Mouse (Mus musculus) embryo, embryonic 11.5 days (tissue): ENCODE results near the gene Wfdc18.

Experiments
- DNase-seq: peaks from one replicate; pipeline ENCODE4 v3.0.0-alpha.2; 2012; ENCODE audit warnings: low read depth, low spot score

Wfdc18 gene

DNA sequence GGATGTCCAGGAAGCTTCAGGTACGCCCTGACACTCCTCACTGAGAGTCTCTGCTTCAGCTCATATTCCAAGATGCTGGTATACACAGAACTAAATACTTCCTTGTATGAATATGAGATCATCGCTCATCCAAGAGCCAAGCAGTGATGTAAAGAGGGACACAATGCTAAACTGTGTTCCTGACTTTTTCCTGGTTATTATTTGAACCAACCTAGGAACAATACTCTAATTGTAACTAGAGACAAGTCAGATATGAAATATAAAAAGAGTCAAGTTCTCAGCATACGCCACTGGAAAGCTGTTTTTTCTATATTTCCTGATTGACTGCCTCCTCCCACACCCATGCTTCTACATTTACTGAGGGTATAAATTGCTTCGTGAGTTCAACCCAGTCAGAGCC, at the start of gene Wfdc18:
Gene Wfdc18 (plus strand): TSS at position 301 of the 400 bp plus-strand sequence.
- DNase-seq: no peak

DNA sequence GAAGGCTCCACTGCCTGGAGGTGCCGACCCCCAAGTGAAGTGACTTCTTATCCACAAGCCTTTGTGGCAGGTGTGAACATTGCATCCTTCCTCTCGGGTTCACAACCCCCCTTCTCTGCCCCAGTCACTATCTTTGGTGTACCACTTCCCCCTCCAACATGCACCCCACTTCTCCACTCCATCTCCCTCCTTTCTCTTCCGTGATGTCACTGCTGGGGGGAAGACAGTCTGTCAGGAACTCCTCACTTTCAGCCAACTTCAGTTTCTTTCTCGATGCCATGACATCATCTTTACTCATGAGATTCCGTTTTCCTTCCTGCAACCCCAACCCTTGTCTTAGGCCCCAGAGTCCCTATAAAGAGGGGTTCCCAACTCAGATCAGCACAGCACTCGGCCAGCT, 46.6 kb upstream of the Wfdc18 start, which contains the start of gene Ccl4:
Gene Ccl4 (plus strand): TSS at position 381 of the 400 bp plus-strand sequence.
- DNase-seq: no peak

DNA sequence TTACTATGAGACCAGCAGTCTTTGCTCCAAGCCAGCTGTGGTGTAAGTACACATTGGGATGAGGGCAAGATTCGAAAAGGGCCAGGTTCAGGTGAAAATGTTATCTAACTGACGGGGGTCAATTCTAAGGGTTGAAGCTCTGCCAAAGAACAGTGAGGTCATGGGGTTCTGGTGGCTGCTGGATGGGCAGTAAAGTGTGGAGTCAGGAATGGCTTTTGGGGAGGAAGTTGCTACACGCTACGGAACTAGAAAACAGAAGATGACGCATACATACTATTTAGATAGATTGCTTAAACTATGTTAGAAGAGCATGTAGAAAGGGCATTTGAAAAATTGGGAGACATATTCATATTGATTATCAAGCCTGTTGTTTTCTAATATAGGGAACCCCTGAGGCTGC, 45.3 kb upstream of the Wfdc18 start:
- DNase-seq: no peak

DNA sequence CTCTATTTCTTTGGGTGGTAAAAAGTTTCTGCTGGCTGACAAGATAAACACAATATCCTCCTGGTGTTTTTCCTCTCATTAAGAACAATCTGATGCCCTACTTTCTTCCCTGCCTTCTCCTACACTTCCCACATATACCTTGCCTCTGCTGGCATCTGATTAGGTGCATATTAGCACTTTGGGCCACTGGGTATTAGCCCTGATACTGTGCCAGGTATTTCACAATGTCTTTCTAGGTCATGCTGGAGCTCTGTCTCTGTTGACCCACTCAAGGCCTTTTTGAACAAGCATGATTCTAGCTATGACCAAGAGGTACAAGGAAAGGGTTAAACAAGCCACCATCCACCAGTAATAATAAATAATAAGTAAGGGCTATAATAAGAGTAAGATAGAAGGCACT, 37.1 kb upstream of the Wfdc18 start:
- no peak for DNase-seq

DNA sequence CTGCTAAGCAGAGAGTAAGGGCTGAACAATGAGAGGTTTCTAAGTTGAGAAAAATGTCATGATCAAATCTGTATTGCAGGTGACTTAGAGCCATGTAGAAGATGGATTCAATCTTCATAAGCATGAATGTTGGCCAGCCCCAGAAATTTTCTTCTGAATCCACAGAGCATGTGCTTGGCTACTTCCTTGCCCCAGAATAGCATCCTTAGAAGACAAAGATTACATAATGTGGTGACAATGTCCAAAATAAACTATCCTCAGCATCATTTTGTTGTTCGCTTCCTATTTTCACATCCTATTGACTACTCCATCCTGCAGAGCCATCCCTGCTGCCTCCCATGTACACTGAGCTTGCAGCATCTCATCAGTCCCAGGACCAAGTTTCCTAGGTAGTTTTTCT, 33.1 kb upstream of the Wfdc18 start:
- DNase-seq: no peak

DNA sequence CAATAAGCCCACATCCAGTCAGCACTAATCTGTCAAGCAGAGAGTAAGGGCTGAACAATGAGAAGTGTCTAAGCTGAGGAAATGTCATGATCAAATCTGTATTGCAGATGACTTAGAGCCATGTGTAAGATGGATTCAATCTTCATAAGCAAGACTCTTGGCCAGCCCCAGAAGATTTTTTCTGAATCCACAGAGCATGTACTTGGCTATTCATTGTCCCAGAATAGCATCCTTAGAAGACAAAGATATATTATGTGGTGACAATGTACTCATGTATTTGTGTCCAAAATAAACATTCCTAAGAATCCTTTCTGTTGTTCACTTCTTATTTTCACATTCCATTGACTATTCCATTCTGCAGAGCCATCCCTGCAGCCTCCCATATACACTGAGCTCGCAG, 18.9 kb upstream of the Wfdc18 start:
- DNase-seq: no peak

DNA sequence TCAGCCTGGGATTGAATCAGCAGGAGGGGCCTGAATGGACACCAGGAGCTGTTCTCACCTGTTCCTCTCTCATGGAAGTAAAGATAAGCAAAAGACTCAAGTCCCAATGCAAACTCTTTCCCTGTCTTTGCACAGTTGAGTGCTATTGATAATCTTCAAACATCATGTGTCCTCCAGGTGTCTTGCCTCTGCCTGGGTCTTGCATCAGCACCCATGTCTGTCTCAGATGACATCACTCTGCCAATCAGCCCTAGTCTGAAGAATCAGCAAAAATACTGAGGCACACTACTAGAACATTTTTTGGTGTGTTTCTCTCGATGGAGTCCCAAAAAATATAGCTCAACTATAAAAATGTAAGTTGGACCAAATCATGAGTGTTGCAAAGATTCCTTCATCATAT, 16.8 kb upstream of the Wfdc18 start:
- DNase-seq: no peak

DNA sequence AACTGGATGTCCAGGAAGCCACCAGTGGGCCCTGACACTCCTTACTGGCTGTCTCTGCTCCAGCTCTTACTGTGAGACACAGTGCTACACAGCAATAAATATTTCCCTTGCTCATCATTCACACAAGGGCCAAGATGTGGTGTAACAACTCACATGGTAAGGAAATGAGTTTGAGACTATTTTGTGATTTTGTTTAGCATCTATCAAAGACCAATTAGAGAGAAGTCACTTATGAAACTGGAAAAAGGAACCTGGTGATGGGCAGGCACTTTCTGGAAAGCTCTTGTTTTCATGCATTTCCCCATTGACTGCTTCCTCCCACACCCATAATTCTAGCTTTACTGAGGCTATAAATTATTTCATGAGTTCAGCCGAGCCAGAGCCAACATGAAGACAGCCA, 5.1 kb upstream of the Wfdc18 start, which contains the start of gene Wfdc17:
Gene Wfdc17 (plus strand): TSS at position 287 of the 400 bp plus-strand sequence.
- no peak for DNase-seq

DNA sequence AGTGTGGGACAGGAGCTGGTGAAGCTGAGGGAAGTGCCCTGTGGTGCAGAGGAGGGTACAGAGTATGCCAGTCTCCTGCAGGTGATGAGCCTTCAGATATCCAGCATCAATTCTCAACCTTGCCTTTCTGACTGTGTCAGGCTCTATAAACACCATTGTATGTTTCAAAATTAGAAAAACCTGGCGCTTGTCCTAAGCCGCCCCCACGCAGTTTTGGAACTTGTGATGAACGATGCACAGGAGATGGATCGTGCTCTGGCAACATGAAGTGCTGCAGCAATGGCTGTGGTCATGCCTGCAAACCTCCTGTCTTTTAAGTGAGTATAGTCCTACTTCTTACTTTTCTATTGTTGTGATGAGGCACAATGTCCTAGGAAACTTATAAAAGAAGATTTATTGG, 868 bp downstream of the Wfdc18 start:
- DNase-seq: no peak

DNA sequence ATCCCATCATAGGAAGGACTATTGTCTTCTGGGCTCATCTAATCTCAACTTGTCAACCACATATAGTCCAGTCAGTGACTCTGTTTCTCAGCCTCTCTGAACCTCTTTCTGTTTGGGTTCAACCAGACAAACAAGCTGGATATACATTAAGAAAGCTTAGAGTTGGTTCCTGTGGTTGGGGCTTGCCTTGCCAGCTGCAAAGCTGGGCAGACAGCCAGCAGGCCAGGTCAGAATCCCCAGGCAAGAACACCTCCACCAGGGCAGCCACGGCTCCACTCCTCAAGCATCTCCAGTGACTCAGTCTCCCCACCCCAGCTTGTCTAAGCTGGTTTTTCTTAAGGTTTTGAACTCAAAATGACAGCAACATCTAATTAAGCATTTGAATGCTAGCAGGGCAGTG, 3.9 kb downstream of the Wfdc18 start:
- no peak for DNase-seq

DNA sequence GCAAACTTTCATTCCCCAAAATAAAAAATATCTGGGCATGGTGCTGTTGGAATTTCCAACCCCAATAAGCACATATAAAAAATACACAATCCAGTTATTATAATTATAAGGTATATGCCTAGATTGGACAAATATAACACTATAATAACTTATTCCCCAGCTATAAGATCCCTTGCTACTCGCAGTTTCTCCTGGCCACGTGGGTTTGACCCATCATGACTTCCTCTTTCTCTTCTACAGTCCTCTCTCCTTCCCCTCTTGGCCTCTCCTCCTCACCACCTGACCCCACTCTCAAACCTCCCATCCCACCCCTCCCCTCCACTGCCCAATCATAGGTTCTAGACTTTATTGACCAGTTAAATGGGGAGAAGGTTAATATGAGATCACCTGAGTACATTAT, 5.1 kb downstream of the Wfdc18 start:
- no peak for DNase-seq

DNA sequence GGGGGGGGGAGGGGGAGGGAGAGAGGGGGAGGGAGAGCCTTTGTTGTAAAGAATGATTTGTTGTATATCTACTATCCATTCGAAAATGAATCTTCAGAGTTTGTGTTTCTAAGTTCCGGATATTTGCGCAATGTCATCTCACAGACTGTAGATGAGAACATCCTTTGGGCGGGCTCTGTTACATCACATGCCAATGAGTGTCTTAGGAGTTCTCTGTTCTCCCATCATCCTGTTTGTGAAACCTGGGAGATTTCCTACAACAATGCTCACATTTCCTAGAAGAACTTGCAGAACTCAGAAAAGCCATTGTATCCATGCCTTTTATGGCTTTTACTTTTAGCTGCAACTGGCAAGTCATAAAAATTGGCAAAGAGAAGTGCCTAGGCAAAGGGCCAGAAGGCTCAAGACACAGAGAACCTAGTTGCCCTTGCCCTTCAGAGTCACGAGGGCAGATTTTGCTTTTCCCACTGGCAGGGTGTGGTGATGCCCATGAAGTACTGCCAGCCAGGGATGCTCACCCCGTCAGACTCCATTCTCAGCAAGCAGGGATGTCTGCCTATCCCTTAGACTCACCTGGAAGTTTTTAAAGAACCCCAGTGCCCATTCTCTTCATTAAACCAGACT, 8.3 kb downstream of the Wfdc18 start:
- no peak for DNase-seq

DNA sequence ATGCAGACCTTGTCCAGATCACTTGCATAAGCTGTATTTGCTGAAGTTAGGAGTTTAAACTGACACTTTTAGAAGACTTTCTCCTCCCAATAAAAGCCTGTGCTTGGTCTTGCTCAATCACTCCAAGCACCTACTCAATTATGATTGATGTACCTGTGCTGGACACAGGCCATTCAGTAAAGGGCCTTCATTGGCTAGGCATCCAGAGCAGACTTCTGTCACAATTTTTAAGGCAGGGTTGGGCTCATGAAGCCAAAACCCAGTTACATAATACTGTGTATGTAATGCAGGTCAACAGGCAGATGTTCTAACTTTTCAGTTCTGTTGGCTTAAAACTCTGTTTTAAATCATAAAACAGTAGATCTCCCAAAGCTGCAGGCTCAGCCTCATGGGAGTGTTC, 12.0 kb downstream of the Wfdc18 start:
- DNase-seq: no peak

DNA sequence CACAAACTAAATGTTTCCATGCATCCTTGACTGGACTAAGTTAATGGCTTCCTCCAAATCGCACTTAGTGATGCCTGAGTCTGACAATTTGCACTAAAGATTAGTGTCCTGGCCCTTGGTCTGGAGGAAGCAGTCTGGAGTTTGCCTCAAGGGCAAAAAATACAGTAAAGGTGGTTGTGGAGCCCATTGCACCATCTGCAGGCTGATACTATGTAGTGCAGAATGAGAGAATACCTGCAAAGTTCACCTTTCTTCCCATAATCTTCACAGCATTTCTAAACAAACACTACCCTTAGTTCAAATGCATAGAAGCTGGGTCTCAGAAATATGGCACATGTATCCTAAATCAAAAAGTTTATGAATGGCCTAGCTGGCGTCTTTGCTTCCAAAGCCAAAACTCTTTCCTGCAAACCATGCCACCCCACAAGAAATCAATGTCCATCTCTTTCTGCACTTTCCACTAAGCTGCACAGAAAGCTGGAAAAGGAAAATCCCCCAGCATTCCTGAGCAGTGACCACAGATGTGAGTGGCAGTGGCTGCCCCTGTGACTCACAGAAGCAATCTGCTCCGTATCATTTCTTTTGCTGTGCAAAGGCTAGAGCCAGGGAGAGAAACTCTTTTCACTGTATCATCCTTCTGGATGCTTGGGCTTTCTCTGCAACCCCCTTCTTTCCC, 20.1 kb downstream of the Wfdc18 start:
- no peak for DNase-seq

DNA sequence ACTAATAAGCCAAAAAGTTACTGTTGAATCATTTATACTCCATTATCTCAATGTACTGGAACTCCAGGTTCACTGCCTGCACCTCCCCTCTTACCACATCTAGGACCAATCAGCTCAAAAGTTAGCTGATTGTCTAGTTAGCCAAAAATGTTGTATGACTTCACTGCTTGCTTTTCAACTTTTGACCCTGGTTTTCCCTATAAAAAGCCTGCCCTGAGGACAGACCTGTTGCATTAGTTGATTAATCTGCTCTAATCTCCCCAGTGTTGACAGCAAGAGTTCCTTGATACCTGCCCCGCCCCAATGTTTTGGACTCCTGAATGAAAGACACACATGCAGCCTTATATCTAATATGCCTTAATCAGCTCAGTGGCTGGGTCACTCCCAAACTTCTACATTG, 22.3 kb downstream of the Wfdc18 start:
- no peak for DNase-seq

DNA sequence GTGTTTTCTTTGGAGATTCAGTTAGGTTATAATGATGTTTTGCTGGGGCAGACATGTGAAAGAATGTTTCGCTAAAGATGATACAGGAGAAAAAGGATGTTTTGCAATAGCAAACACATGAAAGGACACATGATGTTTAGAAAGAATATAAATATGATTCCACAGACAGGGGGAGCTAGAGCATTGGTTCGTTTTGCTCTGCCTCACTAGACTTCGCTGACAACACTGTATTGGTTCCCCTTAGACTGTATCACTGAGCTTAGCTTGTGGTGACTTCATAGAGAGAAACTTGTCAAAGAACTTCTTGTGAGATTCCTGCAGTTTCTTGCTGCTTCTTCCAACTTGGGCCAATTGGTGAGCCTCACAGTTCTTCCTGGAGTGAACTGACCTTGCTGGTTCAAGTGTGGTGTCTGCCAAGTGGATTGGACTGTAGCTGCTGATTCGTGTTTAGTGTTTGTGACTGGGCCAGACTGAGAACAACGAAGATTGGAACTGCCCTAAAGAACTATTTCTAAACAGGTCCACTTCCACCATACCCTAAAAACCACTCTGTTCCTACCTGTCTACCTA, 24.3 kb downstream of the Wfdc18 start:
- DNase-seq: no peak

DNA sequence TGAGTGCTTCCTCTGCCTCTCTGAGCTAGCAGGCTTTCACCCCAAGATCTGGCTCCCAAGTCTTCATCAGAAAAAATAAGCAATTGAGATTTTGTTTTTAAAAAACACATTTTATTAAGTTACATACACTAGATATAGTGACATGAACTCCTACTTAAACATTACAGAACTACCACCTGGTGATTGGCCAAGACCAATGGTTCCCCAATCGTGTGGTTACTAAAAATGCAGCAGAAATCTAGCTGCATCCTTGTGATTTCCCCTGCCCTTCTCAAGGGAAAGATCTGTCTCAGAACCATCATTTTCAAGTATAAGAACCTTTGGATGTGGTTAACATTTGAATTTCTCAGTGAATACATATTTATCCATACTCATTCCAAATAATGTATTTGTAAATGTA, 25.4 kb downstream of the Wfdc18 start:
- DNase-seq: no peak

DNA sequence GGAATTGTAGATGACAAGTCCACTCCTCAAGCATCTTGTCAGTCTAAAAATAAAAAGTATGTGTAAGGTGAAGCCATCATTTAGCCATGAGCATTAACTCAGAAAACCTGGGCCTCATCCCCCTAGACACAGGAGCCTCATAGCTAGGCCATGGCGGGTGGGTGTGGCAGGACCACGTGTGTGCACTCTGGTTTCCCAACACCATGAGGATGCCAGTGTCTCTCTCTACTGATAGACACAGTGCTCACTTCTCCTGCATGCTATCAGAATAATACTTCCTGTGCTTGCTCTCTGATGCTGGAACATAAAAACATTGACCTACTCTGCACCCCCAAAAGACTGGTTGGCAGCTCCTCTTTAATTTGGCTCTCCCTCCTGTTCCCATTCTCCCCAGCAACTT, 27.1 kb downstream of the Wfdc18 start:
- DNase-seq: no peak

DNA sequence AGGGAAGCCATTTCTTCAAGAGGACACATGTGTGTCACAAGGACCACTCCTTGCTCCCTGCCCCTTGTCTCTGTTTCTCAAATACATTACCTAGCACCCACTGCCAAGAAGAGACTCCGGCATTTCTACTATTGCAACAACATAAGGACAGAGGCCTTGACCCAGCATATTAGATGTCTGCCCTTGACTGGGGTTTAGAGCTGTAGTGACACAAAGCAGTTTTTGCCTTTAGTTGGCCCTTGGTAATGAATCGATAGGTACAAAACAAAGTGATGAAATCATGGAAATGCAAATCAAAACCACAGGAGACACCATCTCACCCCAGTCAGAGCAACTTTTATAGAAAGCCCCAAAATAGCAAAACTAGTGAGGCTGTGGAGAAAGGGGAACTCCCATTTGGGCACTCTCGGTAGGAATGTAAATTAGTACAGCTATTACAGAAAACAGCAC, 28.3 kb downstream of the Wfdc18 start:
- DNase-seq: no peak

DNA sequence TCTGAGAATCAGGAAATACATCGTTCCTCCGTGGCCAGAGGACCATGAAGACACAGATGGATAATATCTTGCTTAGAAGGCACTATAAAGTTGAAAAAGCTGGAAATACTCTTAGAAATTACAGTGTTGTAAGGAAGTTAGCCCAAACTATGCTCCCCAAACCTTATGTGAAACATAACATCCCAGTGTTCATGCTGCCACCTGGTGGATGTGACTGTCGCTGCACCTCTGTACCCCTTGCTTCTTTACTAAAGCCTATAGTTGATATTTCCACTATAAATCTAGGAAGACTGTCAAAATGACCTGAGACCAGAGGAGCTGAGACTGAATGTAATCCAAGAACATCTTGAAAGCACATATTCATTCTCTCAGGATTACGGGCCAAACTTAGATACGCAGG, 30.4 kb downstream of the Wfdc18 start:
- peak; percentile 54 for DNase-seq

DNA sequence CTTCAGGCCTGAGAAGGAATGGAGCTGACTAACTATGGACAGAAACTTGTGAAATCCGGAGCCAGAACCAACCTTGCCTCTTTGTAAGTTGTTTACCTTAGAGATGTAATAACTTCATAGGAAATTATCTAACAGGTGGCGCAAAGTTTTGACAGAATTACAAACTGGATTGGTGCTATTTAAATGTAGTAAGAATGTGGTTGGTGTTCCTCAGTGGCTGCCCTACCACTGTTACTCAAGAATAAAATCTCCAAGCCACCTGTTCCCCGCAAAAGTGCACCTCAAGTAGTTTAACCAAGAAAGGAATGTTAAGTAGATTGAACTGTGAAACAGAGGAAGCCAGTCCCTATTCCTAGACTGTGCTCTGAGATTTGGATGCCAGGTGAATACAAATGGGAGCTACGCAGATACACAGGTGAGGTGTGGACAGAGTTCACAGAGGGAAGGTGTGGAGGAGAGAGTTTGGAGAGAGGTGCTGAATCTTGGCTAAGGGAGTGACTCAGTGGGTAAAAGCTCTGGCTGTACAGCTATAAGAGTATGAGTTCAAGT, 31.7 kb downstream of the Wfdc18 start:
- DNase-seq: no peak

DNA sequence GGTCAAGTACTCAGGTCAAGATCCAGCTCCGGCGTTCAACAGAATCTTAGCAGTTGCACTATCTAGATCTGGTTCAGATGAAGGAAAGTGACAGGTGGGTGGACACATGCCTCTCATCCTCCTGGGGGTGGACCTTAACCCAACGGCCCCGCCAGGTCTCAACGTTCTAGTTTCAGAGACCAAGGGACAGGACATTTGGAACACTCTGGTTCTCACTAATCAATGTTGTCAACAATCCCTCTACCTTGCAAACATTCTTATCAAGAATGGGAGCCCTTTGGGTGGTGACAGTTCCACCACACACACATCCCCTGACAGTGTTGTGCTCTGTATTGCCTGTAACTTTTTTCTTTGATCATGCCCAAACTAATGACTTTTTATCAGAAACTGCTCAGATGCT, 33.0 kb downstream of the Wfdc18 start:
- DNase-seq: no peak
